In genomic region chr17:68003741-68004560, GRCm38 (mm10) we compare ENCODE assay signal across 8 mouse cellular contexts. TPM values are rescaled to one million over a fixed set of nuclear protein-coding genes. Genes with fewer than 3 reads are reported as not detected.
DNase-seq lines count a peak whose midpoint lies in the region.

TSS of gene Arhgap28 (minus strand) at chr17:68004120.

- H3K4me1 ChIP-seq in megakaryocyte, embryonic 14.5 days = peaks cover 11% of the 10 kb centered on the region

- H3K9me3 ChIP-seq in megakaryocyte, embryonic 14.5 days = peaks cover 11% of the 10 kb centered on the region

- DNase-seq in adrenal gland, adult 2 months = peak; percentile 97
- peak; percentile 100 for DNase-seq in embryo, embryonic 10 days (ENCODE audit: low spot score)
- peak; percentile 90 for DNase-seq in gastrocnemius, postnatal 14 days
- DNase-seq in induced T-regulatory cell, adult 2 months (ENCODE audit: low read depth) = peak; percentile 6
- peak; percentile 35 to 52 for DNase-seq in left cerebral cortex, adult 9 months (ENCODE audit: low spot score in 2 of 2)
- DNase-seq in right cerebral cortex, adult 2 months (ENCODE audit: low spot score in 2 of 2) = peak; percentile 59 to 71
- peak; percentile 63 for DNase-seq in urinary bladder, postnatal 10 days (ENCODE audit: low spot score)

- intact Hi-C loops in gastrocnemius, postnatal 14 days (cut with DNase I; ENCODE audit: low total_unique reads) = loop anchor here (10.0 kb wide), 1 partner anchor 89 kb away; no protein-coding TSS in a partner anchor

- peaks cover 13% of the 10 kb centered on the region for H3K27me3 ChIP-seq in megakaryocyte, embryonic 14.5 days (replicated peaks)

- no peaks in the 10 kb centered on the region for H3K36me3 ChIP-seq in megakaryocyte, embryonic 14.5 days (replicated peaks; ENCODE audit: low read length)

- peak within 1 kb of the TSS; percentile 95 for H3K4me3 ChIP-seq in megakaryocyte, embryonic 14.5 days (replicated peaks)

RNA-seq across cellular contexts. Expression of gene Arhgap28, which starts in this region (rescaled TPM):
- 10 to 100 TPM in 1 of 2 experiments, 1 to 10 TPM in 1; 7.9 to 12.5 TPM for total RNA-seq in adrenal gland, adult 2 months (2021)
- polyA plus RNA-seq in adrenal gland, adult 2 months (2012; rRNA removed) = 7.8 and 9.4 TPM in 2 replicates
- total RNA-seq in gastrocnemius, postnatal 14 days (2021) = 1 to 10 TPM; 3.7 to 5.0 TPM
- 0.13 TPM in 1 of 2 replicates, not detected in the other for polyA plus RNA-seq in megakaryocyte, embryonic 14.5 days (2012; ENCODE audit: insufficient read depth, low replicate concordance)

Comparison
In these comparisons a context has a peak if more than half of its experiments do, and no peak if none do; other contexts are left out.
1. Peak in every context shown above with its lines: DNase-seq and H3K4me3 ChIP-seq.
2. DNase-seq: peak in every context shown above with its lines; median percentile 100 in embryo, embryonic 10 days; 97 in adrenal gland, adult 2 months; 90 in gastrocnemius, postnatal 14 days; 65 in right cerebral cortex, adult 2 months; 63 in urinary bladder, postnatal 10 days; 44 in left cerebral cortex, adult 9 months; 6 in induced T-regulatory cell, adult 2 months.